ENCODE assay signal across 11 mouse cellular contexts in the genomic region with DNA sequence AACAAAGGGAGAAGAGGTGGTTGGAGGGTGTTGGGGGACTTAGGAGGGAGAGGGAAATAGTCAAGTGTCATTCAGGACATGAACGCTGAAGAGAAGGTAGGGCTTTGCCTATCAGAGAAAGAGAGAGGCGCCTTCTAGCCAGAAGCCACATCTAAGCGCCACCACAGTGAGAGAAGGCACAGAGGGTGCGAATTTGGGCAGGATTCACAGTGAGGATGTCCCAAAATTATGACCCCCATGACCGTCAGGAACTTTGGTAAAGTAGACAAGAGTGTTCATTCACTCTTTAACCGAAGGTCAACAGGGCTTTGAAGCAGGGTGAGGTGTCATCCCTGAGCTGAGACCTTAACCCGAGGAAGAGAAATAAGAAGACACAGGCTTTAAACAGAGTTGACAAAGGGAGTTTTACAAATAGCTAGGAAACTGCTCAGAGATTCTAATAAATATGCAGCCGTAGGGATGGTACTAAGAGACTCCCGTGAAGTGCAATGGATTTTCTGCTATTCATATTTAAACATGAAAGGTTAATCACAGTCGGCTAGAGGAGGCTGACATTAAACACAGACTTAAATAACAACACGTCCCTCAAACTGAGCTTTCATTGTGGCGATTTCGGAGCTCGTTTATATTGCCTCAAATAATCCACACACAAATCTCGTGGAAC. TPM values are rescaled to one million over a fixed set of nuclear protein-coding genes. Genes with fewer than 3 reads are reported as not detected.
A peak's percentile ranks its signal among the peaks of the same experiment; 100 is the strongest.
DNase-seq lines count a peak whose midpoint lies in the region; ATAC-seq and TF ChIP-seq lines count a peak whose summit lies in the region.
"Had no signal": no experiment of that assay in that cellular context is flagged by ENCODE, and none has a peak within 500 bp of the region (broad histone marks: within the 10 kb centered on the region; RNA-seq: fewer than 3 reads in every experiment).

No protein-coding gene starts in this region.

- H3K9ac ChIP-seq in heart, embryonic 13.5 days: 0 out of 2 replicates have a peak overlapping the region, but pooled peaks have one; percentile 45
- peak overlapping the region; percentile 16; the same call in 1 of the 2 replicates for H3K9ac ChIP-seq in hindbrain, embryonic 14.5 days
- H3K9ac ChIP-seq in midbrain, embryonic 14.5 days (replicated peaks; ENCODE audit: low read length): no peak overlapping the region

- no peak overlapping the region for H3K27ac ChIP-seq in heart, embryonic 13.5 days (replicated peaks)
- no peak overlapping the region for H3K27ac ChIP-seq in cortical plate, adult 2 months (ENCODE audit: insufficient read depth, low read length)
- no peak overlapping the region for H3K27ac ChIP-seq in hindbrain, embryonic 14.5 days
- H3K27ac ChIP-seq in midbrain, embryonic 14.5 days (replicated peaks; ENCODE audit: low read depth, low read length): no peak overlapping the region

- no peaks in the 10 kb centered on the region for H3K36me3 ChIP-seq in heart, embryonic 13.5 days
- no peaks in the 10 kb centered on the region for H3K36me3 ChIP-seq in hindbrain, embryonic 14.5 days (replicated peaks; ENCODE audit: control insufficient read depth, insufficient read depth)
- no peaks in the 10 kb centered on the region for H3K36me3 ChIP-seq in midbrain, embryonic 14.5 days (ENCODE audit: control insufficient read depth, insufficient read depth, low read length)

- ATAC-seq in heart, embryonic 13.5 days (ENCODE audit: extremely low read depth, insufficient number of reproducible peaks, low FRiP score, low TSS enrichment): no peak
- ATAC-seq in hindbrain, embryonic 14.5 days (ENCODE audit: low FRiP score): peak; percentile 72
- peak; percentile 51; the same call in 1 of the 2 replicates for ATAC-seq in midbrain, embryonic 14.5 days (ENCODE audit: low FRiP score, low TSS enrichment)
- ATAC-seq in granulocyte monocyte progenitor cell, adult 5-6 weeks (replicated peaks; ENCODE audit: poor library complexity, severe bottlenecking): no peak

- peak overlapping the region; percentile 42 for H3K4me3 ChIP-seq in heart, embryonic 13.5 days
- H3K4me3 ChIP-seq in cortical plate, adult 2 months (ENCODE audit: insufficient read depth, low read length): 0 out of 2 replicates have a peak overlapping the region, but pooled peaks have one; percentile 1
- peak overlapping the region; percentile 15 for H3K4me3 ChIP-seq in hindbrain, embryonic 14.5 days (replicated peaks; ENCODE audit: low read length)
- H3K4me3 ChIP-seq in midbrain, embryonic 14.5 days (replicated peaks; ENCODE audit: low read depth, low read length): peak overlapping the region; percentile 17; the same call in 1 of the 2 replicates

- 0 out of 2 replicates have a peak, but pooled peaks cover 3% of the 10 kb centered on the region for H3K4me1 ChIP-seq in heart, embryonic 13.5 days
- H3K4me1 ChIP-seq in cortical plate, adult 2 months (ENCODE audit: control insufficient read depth, insufficient read depth, low read length): no peaks in the 10 kb centered on the region
- no peaks in the 10 kb centered on the region for H3K4me1 ChIP-seq in hindbrain, embryonic 14.5 days (replicated peaks; ENCODE audit: control insufficient read depth, insufficient read depth, low read length)
- H3K4me1 ChIP-seq in midbrain, embryonic 14.5 days (ENCODE audit: control insufficient read depth, insufficient read depth, low read length): no peaks in the 10 kb centered on the region

- no peaks in the 10 kb centered on the region for H3K9me3 ChIP-seq in heart, embryonic 13.5 days
- H3K9me3 ChIP-seq in hindbrain, embryonic 14.5 days (ENCODE audit: control insufficient read depth, low read length): no peaks in the 10 kb centered on the region
- H3K9me3 ChIP-seq in midbrain, embryonic 14.5 days (ENCODE audit: control insufficient read depth, low read length): no peaks in the 10 kb centered on the region

- H3K4me2 ChIP-seq in heart, embryonic 13.5 days: peak overlapping the region; percentile 62
- H3K4me2 ChIP-seq in hindbrain, embryonic 14.5 days (replicated peaks): peak overlapping the region; percentile 43
- peak overlapping the region; percentile 44 for H3K4me2 ChIP-seq in midbrain, embryonic 14.5 days (ENCODE audit: low read length)

- no peak for TF ChIP-seq POLR2A in cortical plate, adult 2 months (IDR thresholded peaks at IDR 0.05; ENCODE audit: extremely low read depth, insufficient read depth, low read length)

- no peak for DNase-seq in heart, adult 18-20 months
- DNase-seq in hindbrain, embryonic 14.5 days (ENCODE audit: low spot score): no peak
- DNase-seq in midbrain, embryonic 14.5 days: no peak
- no peak for DNase-seq in gastrocnemius, adult 18-20 months (ENCODE audit: low spot score)
- no peak for DNase-seq in left cerebral cortex, postnatal 25 days (ENCODE audit: low spot score in 2 of 2)
- DNase-seq: lung, adult 18-20 months; thymus, postnatal 36 days had no signal

- WGBS in heart, embryonic 13.5 days: 39% methylated on average over 15 of the region's 15 CpGs
- 40% methylated on average over 15 of the region's 15 CpGs for WGBS in hindbrain, embryonic 14.5 days
- 36% methylated on average over 15 of the region's 15 CpGs for WGBS in midbrain, embryonic 14.5 days

- intact Hi-C loops in left cerebral cortex, postnatal 25 days (cut with DNase I): loop anchor here (5.0 kb wide), 1 partner anchor 283 kb away; no protein-coding TSS in a partner anchor

- no peak for TF ChIP-seq CTCF in cortical plate, adult 2 months (IDR thresholded peaks at IDR 0.05; ENCODE audit: extremely low read depth, insufficient read depth, low read length)

- H3K27me3 ChIP-seq in heart, embryonic 13.5 days (replicated peaks): no peaks in the 10 kb centered on the region
- H3K27me3 ChIP-seq in hindbrain, embryonic 14.5 days (ENCODE audit: control insufficient read depth, insufficient read depth, low read length): no peaks in the 10 kb centered on the region
- H3K27me3 ChIP-seq in midbrain, embryonic 14.5 days (ENCODE audit: control insufficient read depth, insufficient read depth, low read length): no peaks in the 10 kb centered on the region

RNA-seq across cellular contexts. Expression of a gene that starts 14.9 kb away (rescaled TPM):
- polyA plus RNA-seq in heart, embryonic 13.5 days (2015; fragmentation: Nextera tagmentation; extraction: Ambion mirVana): not detected in 2 replicates
- not detected for total RNA-seq in heart, adult 18-20 months (2021)
- 0.30 TPM in 1 of 2 replicates, not detected in the other for polyA plus RNA-seq in cortical plate, adult 2 months (2012; rRNA removed)
- polyA plus RNA-seq in hindbrain, embryonic 14.5 days (2014; fragmentation: Nextera tagmentation; extraction: Ambion mirVana): not detected in 2 replicates
- polyA plus RNA-seq in midbrain, embryonic 14.5 days (2014; fragmentation: Nextera tagmentation; extraction: Ambion mirVana): not detected in 2 replicates
- not detected for total RNA-seq in gastrocnemius, adult 18-20 months (2021)
- total RNA-seq in left cerebral cortex, postnatal 25 days (2021): not detected
- total RNA-seq in granulocyte monocyte progenitor cell, adult 5-6 weeks (2014; fragmentation: Nextera tagmentation): not detected in 2 replicates
- total RNA-seq in granulocyte monocyte progenitor cell, adult 5-6 weeks (2017): not detected in 2 replicates
- polyA plus RNA-seq: inflammation-experienced regulatory T-cells, adult 6 months had no signal

RNA-seq across cellular contexts. Expression of a gene that starts 16.5 kb away (rescaled TPM):
- polyA plus RNA-seq in heart, embryonic 13.5 days (2015; fragmentation: Nextera tagmentation; extraction: Ambion mirVana): not detected in 2 replicates
- total RNA-seq in heart, adult 18-20 months (2021): not detected
- polyA plus RNA-seq in cortical plate, adult 2 months (2012; rRNA removed): not detected in 2 replicates
- not detected in 2 replicates for polyA plus RNA-seq in hindbrain, embryonic 14.5 days (2014; fragmentation: Nextera tagmentation; extraction: Ambion mirVana)
- polyA plus RNA-seq in midbrain, embryonic 14.5 days (2014; fragmentation: Nextera tagmentation; extraction: Ambion mirVana): not detected in 2 replicates
- not detected for total RNA-seq in gastrocnemius, adult 18-20 months (2021)
- not detected for total RNA-seq in left cerebral cortex, postnatal 25 days (2021)
- not detected in 2 replicates for total RNA-seq in granulocyte monocyte progenitor cell, adult 5-6 weeks (2014; fragmentation: Nextera tagmentation)
- not detected in 2 replicates for total RNA-seq in granulocyte monocyte progenitor cell, adult 5-6 weeks (2017)
- polyA plus RNA-seq: inflammation-experienced regulatory T-cells, adult 6 months had no signal

RNA-seq across cellular contexts. Expression of a gene that starts 30.9 kb away (rescaled TPM):
- polyA plus RNA-seq in heart, embryonic 13.5 days (2015; fragmentation: Nextera tagmentation; extraction: Ambion mirVana): not detected in 2 replicates
- not detected for total RNA-seq in heart, adult 18-20 months (2021)
- 0.09 TPM in 1 of 2 replicates, not detected in the other for polyA plus RNA-seq in cortical plate, adult 2 months (2012; rRNA removed)
- not detected in 2 replicates for polyA plus RNA-seq in hindbrain, embryonic 14.5 days (2014; fragmentation: Nextera tagmentation; extraction: Ambion mirVana)
- not detected in 2 replicates for polyA plus RNA-seq in midbrain, embryonic 14.5 days (2014; fragmentation: Nextera tagmentation; extraction: Ambion mirVana)
- not detected for total RNA-seq in gastrocnemius, adult 18-20 months (2021)
- not detected for total RNA-seq in left cerebral cortex, postnatal 25 days (2021)
- total RNA-seq in granulocyte monocyte progenitor cell, adult 5-6 weeks (2014; fragmentation: Nextera tagmentation): not detected in 2 replicates
- not detected in 2 replicates for total RNA-seq in granulocyte monocyte progenitor cell, adult 5-6 weeks (2017)
- polyA plus RNA-seq: inflammation-experienced regulatory T-cells, adult 6 months had no signal

RNA-seq across cellular contexts. Expression of a gene that starts 33.4 kb away (rescaled TPM):
- not detected in 2 replicates for polyA plus RNA-seq in heart, embryonic 13.5 days (2015; fragmentation: Nextera tagmentation; extraction: Ambion mirVana)
- not detected for total RNA-seq in heart, adult 18-20 months (2021)
- polyA plus RNA-seq in cortical plate, adult 2 months (2012; rRNA removed): not detected in 2 replicates
- polyA plus RNA-seq in hindbrain, embryonic 14.5 days (2014; fragmentation: Nextera tagmentation; extraction: Ambion mirVana): not detected in 2 replicates
- polyA plus RNA-seq in midbrain, embryonic 14.5 days (2014; fragmentation: Nextera tagmentation; extraction: Ambion mirVana): not detected in 2 replicates
- total RNA-seq in gastrocnemius, adult 18-20 months (2021): not detected
- not detected for total RNA-seq in left cerebral cortex, postnatal 25 days (2021)
- total RNA-seq in granulocyte monocyte progenitor cell, adult 5-6 weeks (2014; fragmentation: Nextera tagmentation): not detected in 2 replicates
- total RNA-seq in granulocyte monocyte progenitor cell, adult 5-6 weeks (2017): not detected in 2 replicates
- polyA plus RNA-seq: inflammation-experienced regulatory T-cells, adult 6 months had no signal

RNA-seq across cellular contexts. Expression of a gene that starts 37.4 kb away (rescaled TPM):
- polyA plus RNA-seq in heart, embryonic 13.5 days (2015; fragmentation: Nextera tagmentation; extraction: Ambion mirVana): 1.6 and 2.0 TPM in 2 replicates
- under 1 TPM; 0.51 to 0.55 TPM for total RNA-seq in heart, adult 18-20 months (2021)
- 3.9 and 5.2 TPM in 2 replicates for polyA plus RNA-seq in cortical plate, adult 2 months (2012; rRNA removed)
- polyA plus RNA-seq in hindbrain, embryonic 14.5 days (2014; fragmentation: Nextera tagmentation; extraction: Ambion mirVana): 0.98 and 1.5 TPM in 2 replicates
- 0.15 and 0.79 TPM in 2 replicates for polyA plus RNA-seq in midbrain, embryonic 14.5 days (2014; fragmentation: Nextera tagmentation; extraction: Ambion mirVana)
- total RNA-seq in gastrocnemius, adult 18-20 months (2021): not detected
- total RNA-seq in left cerebral cortex, postnatal 25 days (2021): 1 to 10 TPM; 2.8 to 2.9 TPM
- not detected in 2 replicates for total RNA-seq in granulocyte monocyte progenitor cell, adult 5-6 weeks (2014; fragmentation: Nextera tagmentation)
- total RNA-seq in granulocyte monocyte progenitor cell, adult 5-6 weeks (2017): not detected in 2 replicates
- polyA plus RNA-seq: inflammation-experienced regulatory T-cells, adult 6 months had no signal

Comparison
In these comparisons a context has a peak if more than half of its experiments do, and no peak if none do; other contexts are left out.
1. ATAC-seq: peak in hindbrain, embryonic 14.5 days (single experiment) and midbrain, embryonic 14.5 days (single experiment); none in heart, embryonic 13.5 days (single experiment) and granulocyte monocyte progenitor cell, adult 5-6 weeks (single experiment).
2. Peak in every context shown above with its lines, with median percentiles within 50 percentile points of each other: H3K4me2 ChIP-seq and H3K4me3 ChIP-seq.